Mouse (Mus musculus): ENCODE results near the gene Gfpt1. TPM values are rescaled to one million over a fixed set of nuclear protein-coding genes. Genes with fewer than 3 reads are reported as not detected.

The Gfpt1 gene
- polyA plus RNA-seq, 1 experiment from 2014 or later = 23.7 TPM

DNA sequence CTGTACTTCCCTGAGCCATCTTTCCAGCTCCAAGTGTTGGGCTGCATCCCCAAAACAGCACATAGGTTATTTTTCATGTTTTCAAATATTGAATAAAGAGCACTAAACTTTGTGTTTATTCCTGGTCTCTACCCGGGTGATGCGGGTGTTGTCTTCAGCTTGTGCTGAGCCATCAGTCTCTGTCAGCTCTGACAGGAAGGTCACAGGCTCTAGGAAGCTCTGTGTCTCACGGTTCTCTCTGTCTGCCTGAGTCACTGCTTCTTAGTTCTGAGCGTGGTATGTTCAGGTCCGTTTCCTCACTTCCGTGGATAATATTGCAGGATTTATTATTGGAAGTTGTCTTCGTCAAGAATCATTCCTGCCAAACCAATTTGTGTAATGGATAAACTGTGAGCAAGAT is 79.3 kb downstream of the Gfpt1 start:
- Histone ChIP-seq H3K27ac (replicated peaks; ENCODE audit: low read depth, low read length) (no peak overlapping the region), H3K4me2 (ENCODE audit: low read depth, severe bottlenecking) (no peak overlapping the region), H3K27me3 (ENCODE audit: control insufficient read depth, insufficient read depth, low read length) (no peaks in the 10 kb centered on the region), H3K4me3 (ENCODE audit: low read depth, low read length) (no peak overlapping the region), H3K9ac (ENCODE audit: low read length) (no peak overlapping the region), H3K36me3 (ENCODE audit: control insufficient read depth, insufficient read depth, low read length) (no peaks in the 10 kb centered on the region), H3K4me1 (ENCODE audit: control insufficient read depth, insufficient read depth, low read length) (no peaks in the 10 kb centered on the region), H3K9me3 (ENCODE audit: control insufficient read depth, low read length) (no peaks in the 10 kb centered on the region)
- 81% methylated on average over 7 of the region's 7 CpGs for WGBS
- DNase-seq (ENCODE audit: low spot score) (no peak), ATAC-seq (ENCODE audit: insufficient number of reproducible peaks, low FRiP score, low TSS enrichment, low read depth) (no peak)

DNA sequence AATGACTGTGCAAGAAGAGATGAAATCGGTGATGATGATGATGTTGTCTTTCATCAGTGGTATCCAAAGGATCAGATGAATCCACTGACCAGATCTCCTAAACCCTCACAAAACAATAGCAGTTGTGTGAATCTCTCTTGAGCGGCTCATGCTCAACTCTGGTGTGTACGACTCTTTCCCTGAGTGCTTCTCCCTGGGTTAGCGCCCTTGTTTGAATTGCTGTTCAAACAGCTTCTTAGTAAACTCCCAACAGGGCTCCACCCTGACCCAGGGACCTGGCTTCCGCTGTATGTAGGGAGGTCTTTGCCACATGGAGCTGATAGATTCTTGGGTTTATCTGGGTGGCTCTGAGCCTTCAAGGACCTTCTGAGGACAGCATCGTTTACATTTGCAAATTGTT is 80.8 kb downstream of the Gfpt1 start:
- Histone ChIP-seq H3K4me2 (ENCODE audit: low read depth, severe bottlenecking) (no peak overlapping the region), H3K36me3 (ENCODE audit: control insufficient read depth, insufficient read depth, low read length) (no peaks in the 10 kb centered on the region), H3K4me1 (ENCODE audit: control insufficient read depth, insufficient read depth, low read length) (no peaks in the 10 kb centered on the region), H3K9me3 (ENCODE audit: control insufficient read depth, low read length) (no peaks in the 10 kb centered on the region), H3K27ac (replicated peaks; ENCODE audit: low read depth, low read length) (no peak overlapping the region), H3K4me3 (ENCODE audit: low read depth, low read length) (no peak overlapping the region), H3K9ac (ENCODE audit: low read length) (no peak overlapping the region), H3K27me3 (ENCODE audit: control insufficient read depth, insufficient read depth, low read length) (no peaks in the 10 kb centered on the region)
- DNase-seq (ENCODE audit: low spot score) (no peak), ATAC-seq (ENCODE audit: insufficient number of reproducible peaks, low FRiP score, low TSS enrichment, low read depth) (no peak)
- WGBS = 90% methylated on average over 6 of the region's 6 CpGs

DNA sequence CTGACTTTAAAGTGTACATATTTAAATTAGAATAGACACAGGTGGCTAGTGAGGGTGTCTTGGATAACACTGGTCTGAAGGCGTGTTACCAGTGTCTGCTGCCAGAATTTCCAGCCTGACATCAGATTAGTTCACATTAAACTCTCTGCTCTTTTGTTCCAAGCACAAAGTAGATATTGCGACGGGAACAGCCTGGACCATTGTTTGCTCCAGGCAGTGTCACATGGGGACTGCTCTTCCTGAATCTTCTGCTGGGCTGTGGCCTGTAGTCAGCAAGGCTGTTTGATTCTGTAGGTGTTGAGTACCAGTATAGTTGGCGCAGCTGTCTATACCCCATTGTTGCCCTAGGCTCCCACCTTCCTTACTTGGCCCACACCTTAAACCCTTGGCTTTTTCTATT is 81.3 kb downstream of the Gfpt1 start:
- H3K4me2 ChIP-seq (ENCODE audit: low read depth, severe bottlenecking) = no peak overlapping the region
- no peak overlapping the region for H3K27ac ChIP-seq (replicated peaks; ENCODE audit: low read depth, low read length)
- 94% methylated on average over 4 of the region's 4 CpGs for WGBS

GRCm38 (mm10) chr6:87127049-87127753 is 84.6 kb downstream of the Gfpt1 start:
- H3K36me3 ChIP-seq (ENCODE audit: control insufficient read depth, insufficient read depth, low read length) = no peaks in the 10 kb centered on the region
- WGBS = 71% methylated on average over 8 of the region's 8 CpGs
- H3K27ac ChIP-seq (replicated peaks; ENCODE audit: low read depth, low read length) = no peak overlapping the region
- H3K4me3 ChIP-seq (ENCODE audit: low read depth, low read length) = no peak overlapping the region
- DNase-seq (ENCODE audit: low spot score) (no peak), ATAC-seq (ENCODE audit: insufficient number of reproducible peaks, low FRiP score, low TSS enrichment, low read depth) (no peak)
- no peak overlapping the region for H3K4me2 ChIP-seq (ENCODE audit: low read depth, severe bottlenecking)
- no peak overlapping the region for H3K9ac ChIP-seq (ENCODE audit: low read length)
- H3K4me1 ChIP-seq (ENCODE audit: control insufficient read depth, insufficient read depth, low read length) = no peaks in the 10 kb centered on the region
- peaks cover 3% of the 10 kb centered on the region; the same call in 1 of the 2 replicates for H3K9me3 ChIP-seq (ENCODE audit: control insufficient read depth, low read length)
- no peaks in the 10 kb centered on the region for H3K27me3 ChIP-seq (ENCODE audit: control insufficient read depth, insufficient read depth, low read length)

More for the DNA sequence above, 81.3 kb downstream of the Gfpt1 start:
- Histone ChIP-seq H3K27me3 (ENCODE audit: control insufficient read depth, insufficient read depth, low read length) (no peaks in the 10 kb centered on the region), H3K4me3 (ENCODE audit: low read depth, low read length) (no peak overlapping the region), H3K9ac (ENCODE audit: low read length) (no peak overlapping the region), H3K4me1 (ENCODE audit: control insufficient read depth, insufficient read depth, low read length) (no peaks in the 10 kb centered on the region), H3K36me3 (ENCODE audit: control insufficient read depth, insufficient read depth, low read length) (no peaks in the 10 kb centered on the region), H3K9me3 (ENCODE audit: control insufficient read depth, low read length) (no peaks in the 10 kb centered on the region)
- no peak for ATAC-seq (ENCODE audit: insufficient number of reproducible peaks, low FRiP score, low TSS enrichment, low read depth)
- DNase-seq (ENCODE audit: low spot score) = no peak

- Histone ChIP-seq H3K9ac (ENCODE audit: low read length) (no peak overlapping the region), H3K27me3 (ENCODE audit: control insufficient read depth, insufficient read depth, low read length) (no peaks in the 10 kb centered on the region), H3K4me2 (ENCODE audit: low read depth, severe bottlenecking) (no peak overlapping the region), H3K4me1 (ENCODE audit: control insufficient read depth, insufficient read depth, low read length) (no peaks in the 10 kb centered on the region), H3K4me3 (ENCODE audit: low read depth, low read length) (no peak overlapping the region), H3K9me3 (ENCODE audit: control insufficient read depth, low read length) (peaks cover 3% of the 10 kb centered on the region; the same call in 1 of the 2 replicates), H3K27ac (replicated peaks; ENCODE audit: low read depth, low read length) (no peak overlapping the region), H3K36me3 (ENCODE audit: control insufficient read depth, insufficient read depth, low read length) (no peaks in the 10 kb centered on the region)
- DNase-seq (ENCODE audit: low spot score) (no peak), ATAC-seq (ENCODE audit: insufficient number of reproducible peaks, low FRiP score, low TSS enrichment, low read depth) (no peak)
- WGBS = 91% methylated on average over 8 of the region's 8 CpGs
Measured at GRCm38 (mm10) chr6:87129861-87130260, 87.2 kb downstream of the Gfpt1 start.

DNA sequence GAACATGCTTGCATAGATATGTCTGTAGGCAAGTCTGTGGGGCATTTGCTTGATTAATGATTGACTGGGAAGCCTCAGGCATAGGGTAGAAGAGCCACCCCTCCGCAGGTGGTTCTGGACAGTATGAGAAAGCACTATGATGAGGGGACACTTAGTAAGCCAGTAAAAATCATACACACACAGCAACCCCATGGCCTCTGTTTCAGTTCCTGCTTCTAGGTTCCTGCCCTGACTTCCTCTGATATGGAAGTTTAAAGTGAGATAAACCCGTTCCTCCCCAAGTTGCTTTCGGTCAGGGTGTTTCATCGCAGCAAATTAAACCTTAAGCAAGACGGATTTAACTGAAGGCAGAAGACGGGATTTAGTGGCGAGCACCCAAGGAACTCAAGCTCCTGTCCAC is 88.0 kb downstream of the Gfpt1 start:
- H3K36me3 ChIP-seq (ENCODE audit: control insufficient read depth, insufficient read depth, low read length) = no peaks in the 10 kb centered on the region
- DNase-seq (ENCODE audit: low spot score) (no peak), ATAC-seq (ENCODE audit: insufficient number of reproducible peaks, low FRiP score, low TSS enrichment, low read depth) (no peak)
- H3K9me3 ChIP-seq (ENCODE audit: control insufficient read depth, low read length) = peaks cover 3% of the 10 kb centered on the region; the same call in 1 of the 2 replicates
- WGBS = 93% methylated on average over 7 of the region's 7 CpGs
- no peak overlapping the region for H3K9ac ChIP-seq (ENCODE audit: low read length)
- H3K27me3 ChIP-seq (ENCODE audit: control insufficient read depth, insufficient read depth, low read length) = no peaks in the 10 kb centered on the region
- H3K27ac ChIP-seq (replicated peaks; ENCODE audit: low read depth, low read length) = no peak overlapping the region
- no peaks in the 10 kb centered on the region for H3K4me1 ChIP-seq (ENCODE audit: control insufficient read depth, insufficient read depth, low read length)
- H3K4me3 ChIP-seq (ENCODE audit: low read depth, low read length) = no peak overlapping the region
- no peak overlapping the region for H3K4me2 ChIP-seq (ENCODE audit: low read depth, severe bottlenecking)

DNA sequence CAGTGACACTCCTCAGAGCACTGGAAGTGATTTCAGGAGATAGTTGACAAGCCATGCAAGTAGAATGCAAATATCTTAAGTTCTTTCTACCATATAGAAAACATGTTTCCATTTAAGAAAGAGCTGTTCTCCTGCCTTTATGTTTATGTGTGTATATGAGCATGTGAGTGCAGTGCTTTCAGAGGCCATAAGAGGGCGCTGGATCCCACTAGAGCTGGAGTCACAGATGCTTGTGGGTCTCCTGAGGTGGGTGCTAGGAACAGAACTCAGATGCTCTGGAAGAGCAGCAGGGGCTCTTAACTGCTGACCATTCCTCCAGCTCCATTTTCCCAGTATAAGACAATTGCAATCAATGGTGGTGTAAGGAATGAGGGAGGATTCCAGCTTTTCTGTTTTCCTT is 88.4 kb downstream of the Gfpt1 start:
- ATAC-seq (ENCODE audit: insufficient number of reproducible peaks, low FRiP score, low TSS enrichment, low read depth) (no peak), DNase-seq (ENCODE audit: low spot score) (no peak)
- Histone ChIP-seq H3K27ac (replicated peaks; ENCODE audit: low read depth, low read length) (no peak overlapping the region), H3K4me1 (ENCODE audit: control insufficient read depth, insufficient read depth, low read length) (no peaks in the 10 kb centered on the region), H3K9me3 (ENCODE audit: control insufficient read depth, low read length) (peaks cover 3% of the 10 kb centered on the region; the same call in 1 of the 2 replicates), H3K4me3 (ENCODE audit: low read depth, low read length) (no peak overlapping the region), H3K4me2 (ENCODE audit: low read depth, severe bottlenecking) (no peak overlapping the region), H3K36me3 (ENCODE audit: control insufficient read depth, insufficient read depth, low read length) (peaks cover 1% of the 10 kb centered on the region), H3K9ac (ENCODE audit: low read length) (no peak overlapping the region), H3K27me3 (ENCODE audit: control insufficient read depth, insufficient read depth, low read length) (no peaks in the 10 kb centered on the region)
- WGBS = 69% methylated on average over 1 of the region's 1 CpGs

DNA sequence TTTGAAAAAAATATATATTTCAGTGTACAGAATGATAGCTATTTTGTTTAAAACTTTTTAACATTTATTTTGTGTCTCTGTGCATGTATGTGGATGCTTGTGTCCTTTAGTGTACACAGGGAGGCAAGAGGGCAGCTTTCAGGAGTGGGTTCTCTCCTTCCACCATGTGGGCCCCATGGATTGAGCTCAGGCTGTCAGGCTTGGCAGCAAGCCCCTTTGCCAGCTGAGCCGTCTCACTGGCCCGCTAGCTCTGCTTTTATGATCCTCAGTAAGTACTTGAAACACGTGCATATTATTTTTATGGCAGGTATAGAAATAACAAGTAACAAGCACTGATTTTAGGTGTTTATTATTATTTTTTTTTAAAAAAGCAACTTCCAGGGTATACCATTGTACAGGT is 90.9 kb downstream of the Gfpt1 start:
- Histone ChIP-seq H3K9me3 (ENCODE audit: control insufficient read depth, low read length) (peaks cover 3% of the 10 kb centered on the region; the same call in 1 of the 2 replicates), H3K4me1 (ENCODE audit: control insufficient read depth, insufficient read depth, low read length) (no peaks in the 10 kb centered on the region), H3K27ac (replicated peaks; ENCODE audit: low read depth, low read length) (no peak overlapping the region), H3K9ac (ENCODE audit: low read length) (no peak overlapping the region), H3K4me2 (ENCODE audit: low read depth, severe bottlenecking) (no peak overlapping the region), H3K4me3 (ENCODE audit: low read depth, low read length) (no peak overlapping the region), H3K27me3 (ENCODE audit: control insufficient read depth, insufficient read depth, low read length) (no peaks in the 10 kb centered on the region), H3K36me3 (ENCODE audit: control insufficient read depth, insufficient read depth, low read length) (peaks cover 5% of the 10 kb centered on the region)
- DNase-seq (ENCODE audit: low spot score) (no peak), ATAC-seq (ENCODE audit: insufficient number of reproducible peaks, low FRiP score, low TSS enrichment, low read depth) (no peak)
- WGBS = 83% methylated on average over 3 of the region's 3 CpGs

Measured in limb, embryonic 11.5 days (tissue).